Mouse (Mus musculus) retina, postnatal 1 day (tissue): ENCODE results near the gene Slfn5.
A peak's percentile ranks its signal among the peaks of the same experiment; 100 is the strongest.
"Not testable (repeated sequence)": the region's sequence is repeated elsewhere in the genome, so short reads cannot be mapped to it uniquely, and the experiment has no call there.

Experiments
- DNase-seq: peaks from one replicate; pipeline ENCODE4 v3.0.0-alpha.2; 2012

Gene Slfn5

GRCm38 (mm10) chr11:82947457-82947856 is 3.7 kb upstream of the Slfn5 start:
- no peak for DNase-seq

GRCm38 (mm10) chr11:82949036-82949435 is 2.1 kb upstream of the Slfn5 start:
- no peak for DNase-seq

- no peak for DNase-seq
Observed at GRCm38 (mm10) chr11:82951865-82952611, 889 bp downstream of the Slfn5 start.

- DNase-seq, result no peak
Observed at GRCm38 (mm10) chr11:82952612-82953542, 1.7 kb downstream of the Slfn5 start.

- no peak for DNase-seq
Observed at GRCm38 (mm10) chr11:82954631-82955030, 3.5 kb downstream of the Slfn5 start.

GRCm38 (mm10) chr11:82956925-82957324 is 5.8 kb downstream of the Slfn5 start:
- DNase-seq, result no peak

GRCm38 (mm10) chr11:82959613-82960012 is 8.5 kb downstream of the Slfn5 start:
- peak; percentile 64 for DNase-seq

- DNase-seq, result no peak
Observed at GRCm38 (mm10) chr11:82961743-82962142, 10.6 kb downstream of the Slfn5 start.

- no peak for DNase-seq
Observed at GRCm38 (mm10) chr11:82962215-82962614, 11.1 kb downstream of the Slfn5 start.

- peak; percentile 68 for DNase-seq
Observed at GRCm38 (mm10) chr11:82970712-82971589, 19.8 kb downstream of the Slfn5 start.

GRCm38 (mm10) chr11:82971590-82971974 is 20.4 kb downstream of the Slfn5 start:
- no peak for DNase-seq

- no peak for DNase-seq
Observed at GRCm38 (mm10) chr11:82973916-82974315, 22.8 kb downstream of the Slfn5 start.

GRCm38 (mm10) chr11:82982409-82982808 is 31.3 kb downstream of the Slfn5 start:
- DNase-seq, result not testable (repeated sequence)

- no peak for DNase-seq
Observed at GRCm38 (mm10) chr11:82983193-82983592, 32.0 kb downstream of the Slfn5 start.

GRCm38 (mm10) chr11:82987621-82988020 is 36.5 kb downstream of the Slfn5 start:
- no peak for DNase-seq

GRCm38 (mm10) chr11:82989357-82989756 is 38.2 kb downstream of the Slfn5 start:
- DNase-seq, result peak; percentile 11

GRCm38 (mm10) chr11:82990612-82991385 is 39.6 kb downstream of the Slfn5 start:
- DNase-seq, result peak; percentile 70

- DNase-seq, result peak; percentile 48
Observed at GRCm38 (mm10) chr11:82991469-82992166, 40.5 kb downstream of the Slfn5 start, which contains the start of gene Slfn9. Gene Slfn9 (minus strand): TSS chr11:82991830.

- DNase-seq, result no peak
Observed at GRCm38 (mm10) chr11:83013356-83013755, 62.2 kb downstream of the Slfn5 start.
